Mouse (Mus musculus): Measurements from ENCODE around the gene Rbm24. TPM values are rescaled to one million over a fixed set of nuclear protein-coding genes. Genes with fewer than 3 reads are reported as not detected.
A peak's percentile ranks its signal among the peaks of the same experiment; 100 is the strongest.

Rbm24 gene
- total RNA-seq (2021), result 10 to 100 TPM; 26.5 to 26.8 TPM

GRCm38 (mm10) chr13:46418141-46418601, at the start of gene Rbm24:
Gene Rbm24, plus strand, starts transcription at chr13:46418434.
- intact Hi-C loops (cut with DNase I), result loop anchor here (2.0 to 10.0 kb wide), 5 partner anchors 55 to 247 kb away; partner anchors contain the start of gene Fam8a1
- DNase-seq (ENCODE audit: low spot score in 2 of 2), result peak in 1 of 2 experiments; percentile 58

DNA sequence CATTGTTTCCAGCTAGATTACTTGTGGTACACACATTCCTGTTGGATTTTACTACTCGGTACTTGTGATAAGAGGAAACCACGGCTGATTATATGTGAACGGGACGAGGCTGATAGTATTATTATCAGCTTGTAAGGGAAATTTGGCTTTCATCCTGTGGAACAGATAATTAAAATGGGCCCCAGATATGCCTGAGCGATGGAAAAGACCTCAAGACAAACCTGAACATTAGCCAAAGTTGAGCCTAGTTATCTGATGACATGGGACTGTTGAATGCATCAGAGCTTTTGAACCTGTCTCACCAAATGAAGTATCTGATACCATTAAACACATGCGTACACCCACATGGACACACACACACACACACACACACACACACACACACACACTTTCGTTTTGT, 45.4 kb upstream of the Rbm24 start:
- no peak for DNase-seq (ENCODE audit: low spot score in 2 of 2)
- intact Hi-C loops (cut with DNase I), result no loop called here

DNA sequence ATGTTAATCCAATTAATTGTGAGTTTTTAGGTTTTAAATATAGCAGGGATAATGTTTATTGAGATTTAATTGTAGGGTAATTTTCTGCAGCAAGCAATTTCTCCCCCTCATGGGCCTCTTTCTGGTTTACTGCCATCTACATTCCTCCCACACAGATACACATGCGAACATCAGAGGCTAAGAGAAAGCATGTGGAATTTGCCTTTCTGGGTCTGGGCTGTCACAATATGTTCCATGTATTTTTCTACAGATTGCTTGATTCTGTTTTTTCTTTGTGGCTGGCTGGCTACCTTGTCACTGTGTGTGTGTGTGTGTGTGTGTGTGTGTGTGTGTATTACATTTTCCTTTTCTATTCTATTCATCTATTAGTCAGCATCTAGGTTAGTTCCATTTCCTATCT, 42.9 kb upstream of the Rbm24 start:
- DNase-seq (ENCODE audit: low spot score in 2 of 2), result peak in 1 of 2 experiments; percentile 18
- intact Hi-C loops (cut with DNase I), result no loop called here

- intact Hi-C loops (cut with DNase I), result no loop called here
- DNase-seq (ENCODE audit: low spot score in 2 of 2), result no peak
These were observed 30.8 kb upstream of the Rbm24 start for GRCm38 (mm10) chr13:46387396-46387795.

DNA sequence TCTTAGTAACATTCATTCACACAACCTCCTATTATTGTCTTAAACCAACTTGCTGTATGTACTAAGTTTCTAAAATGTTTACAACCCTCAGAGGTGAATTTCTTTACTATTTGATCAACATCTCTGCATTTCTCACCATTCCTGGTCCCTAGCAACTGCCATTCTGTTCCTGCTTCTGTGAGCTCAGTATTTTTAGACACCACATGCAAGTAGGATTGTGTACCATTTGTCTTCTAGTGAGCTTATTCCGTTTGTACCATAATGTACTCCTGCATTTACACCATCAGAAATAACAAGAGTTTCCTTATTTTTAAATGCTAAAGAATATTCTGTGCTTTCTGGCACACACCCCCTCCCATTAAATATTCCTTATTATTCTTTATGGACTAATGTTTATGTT, 26.6 kb upstream of the Rbm24 start:
- DNase-seq (ENCODE audit: low spot score in 2 of 2), result peak; percentile 24 to 60
- intact Hi-C loops (cut with DNase I), result no loop called here

DNA sequence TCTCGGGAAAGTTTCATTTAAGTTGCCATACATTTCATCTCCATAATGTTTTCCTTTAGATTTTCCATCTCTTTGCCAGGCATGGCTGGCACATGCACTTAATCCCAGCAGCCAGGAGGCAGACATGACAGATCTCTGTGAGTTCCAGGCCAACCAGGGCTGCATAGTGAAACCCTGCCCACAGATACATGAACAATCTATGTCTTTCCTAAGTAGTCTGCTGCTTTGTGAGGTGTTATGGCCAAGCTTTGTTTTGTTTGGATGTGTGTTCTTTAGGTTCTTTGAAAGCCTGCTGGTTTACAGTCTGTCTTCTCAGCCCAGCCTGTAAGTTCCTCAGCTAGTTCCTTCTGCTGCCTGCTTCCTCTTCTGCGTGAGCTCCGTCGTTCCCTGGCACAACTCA, 25.3 kb upstream of the Rbm24 start:
- intact Hi-C loops (cut with DNase I), result no loop called here
- DNase-seq (ENCODE audit: low spot score in 2 of 2), result no peak

GRCm38 (mm10) chr13:46393936-46394335, 24.3 kb upstream of the Rbm24 start:
- intact Hi-C loops (cut with DNase I), result no loop called here
- no peak for DNase-seq (ENCODE audit: low spot score in 2 of 2)

DNA sequence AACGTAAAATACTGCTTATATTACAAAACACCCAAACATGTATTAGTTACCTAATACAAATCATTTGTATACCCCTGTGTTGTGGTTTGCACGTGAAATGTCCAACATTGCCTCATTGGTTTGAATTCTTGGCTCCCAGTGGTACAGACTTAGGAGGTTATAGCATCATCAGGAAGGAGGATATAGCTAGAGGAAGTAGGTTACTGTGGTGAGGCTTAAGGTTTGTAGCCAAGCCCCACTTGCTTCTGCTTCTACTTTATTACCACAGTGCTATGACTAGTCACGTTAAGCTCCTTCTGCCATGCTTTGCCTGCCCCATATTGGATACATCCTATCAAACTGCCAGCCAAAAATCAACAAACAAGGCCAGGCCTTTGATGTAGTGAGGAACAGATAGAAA, 21.0 kb upstream of the Rbm24 start:
- intact Hi-C loops (cut with DNase I), result no loop called here
- no peak for DNase-seq (ENCODE audit: low spot score in 2 of 2)

DNA sequence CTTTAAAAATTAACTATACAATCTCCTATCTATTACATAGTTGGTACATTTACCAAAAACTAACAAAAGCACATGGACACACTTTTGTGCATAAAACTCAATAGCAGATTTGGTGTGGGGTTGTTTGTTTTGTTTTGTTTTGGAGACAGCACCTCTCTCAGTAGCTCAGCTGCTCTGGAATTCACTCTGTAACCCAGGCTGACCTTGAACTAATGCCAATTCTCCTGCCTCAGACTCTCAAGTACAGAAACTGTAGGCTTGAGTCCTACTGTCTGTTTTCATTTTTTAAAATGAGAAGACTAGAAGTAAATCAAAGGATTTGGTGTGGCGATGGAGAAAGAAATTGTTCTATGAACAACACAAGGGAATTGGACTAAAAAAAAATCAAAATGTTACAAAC, 11.1 kb upstream of the Rbm24 start:
- intact Hi-C loops (cut with DNase I), result no loop called here
- DNase-seq (ENCODE audit: low spot score in 2 of 2), result no peak

DNA sequence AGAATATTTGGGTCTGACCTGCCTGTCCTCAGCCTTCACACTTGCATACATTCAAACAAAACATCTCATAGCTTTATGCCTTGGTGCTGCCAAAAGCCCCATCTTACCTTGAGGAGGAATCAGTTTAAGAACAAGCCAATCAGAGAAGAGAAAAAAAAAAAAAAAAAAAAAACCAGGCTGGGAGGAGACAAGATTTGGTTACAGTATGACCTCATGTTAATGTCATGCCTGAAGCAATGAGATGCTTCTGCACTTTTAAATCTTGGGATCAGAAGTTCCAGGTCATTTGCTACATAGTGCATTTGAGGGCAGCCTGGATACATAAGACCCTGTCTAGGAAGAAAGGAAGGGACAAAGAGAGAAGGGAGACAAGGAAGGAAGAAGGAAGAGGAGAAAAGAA, 6.0 kb upstream of the Rbm24 start:
- DNase-seq (ENCODE audit: low spot score in 2 of 2), result no peak
- intact Hi-C loops (cut with DNase I), result loop anchor here (10.0 kb wide), 2 partner anchors 223 to 253 kb away; partner anchors contain the start of gene Fam8a1

GRCm38 (mm10) chr13:46413588-46413987, 4.6 kb upstream of the Rbm24 start:
- no peak for DNase-seq (ENCODE audit: low spot score in 2 of 2)
- intact Hi-C loops (cut with DNase I), result loop anchor here (10.0 kb wide), 2 partner anchors 221 to 251 kb away; partner anchors contain the start of gene Fam8a1

GRCm38 (mm10) chr13:46414050-46414449, 4.2 kb upstream of the Rbm24 start:
- intact Hi-C loops (cut with DNase I), result loop anchor here (10.0 kb wide), 2 partner anchors 221 to 251 kb away; partner anchors contain the start of gene Fam8a1
- peak in 1 of 2 experiments; percentile 63 for DNase-seq (ENCODE audit: low spot score in 2 of 2)

DNA sequence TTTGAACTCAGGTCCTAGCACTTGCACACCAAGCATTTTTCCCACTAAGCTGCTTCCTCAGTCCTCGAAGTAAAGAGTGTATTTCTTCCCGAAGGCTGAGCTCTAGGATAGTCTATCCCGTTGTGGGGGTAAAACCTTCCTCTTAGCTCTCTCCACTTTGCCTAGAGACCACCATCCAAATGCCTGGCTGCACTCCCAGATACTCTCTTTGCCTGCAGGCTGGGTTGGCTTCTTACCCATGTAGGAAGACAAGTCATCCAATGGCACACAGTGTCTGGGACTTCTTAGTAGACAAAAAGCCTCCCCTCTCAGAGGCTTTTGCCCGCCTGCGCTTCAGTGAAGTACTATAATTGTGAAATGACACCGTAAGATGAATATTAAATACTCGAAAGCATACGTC, 2.2 kb upstream of the Rbm24 start:
- intact Hi-C loops (cut with DNase I), result loop anchor here (5.0 to 10.0 kb wide), 4 partner anchors 69 to 249 kb away; partner anchors contain the start of gene Fam8a1
- DNase-seq (ENCODE audit: low spot score in 2 of 2), result no peak

GRCm38 (mm10) chr13:46417594-46417993, 640 bp upstream of the Rbm24 start:
- DNase-seq (ENCODE audit: low spot score in 2 of 2), result peak in 1 of 2 experiments; percentile 54
- intact Hi-C loops (cut with DNase I), result loop anchor here (5.0 to 10.0 kb wide), 4 partner anchors 70 to 247 kb away; partner anchors contain the start of gene Fam8a1

DNA sequence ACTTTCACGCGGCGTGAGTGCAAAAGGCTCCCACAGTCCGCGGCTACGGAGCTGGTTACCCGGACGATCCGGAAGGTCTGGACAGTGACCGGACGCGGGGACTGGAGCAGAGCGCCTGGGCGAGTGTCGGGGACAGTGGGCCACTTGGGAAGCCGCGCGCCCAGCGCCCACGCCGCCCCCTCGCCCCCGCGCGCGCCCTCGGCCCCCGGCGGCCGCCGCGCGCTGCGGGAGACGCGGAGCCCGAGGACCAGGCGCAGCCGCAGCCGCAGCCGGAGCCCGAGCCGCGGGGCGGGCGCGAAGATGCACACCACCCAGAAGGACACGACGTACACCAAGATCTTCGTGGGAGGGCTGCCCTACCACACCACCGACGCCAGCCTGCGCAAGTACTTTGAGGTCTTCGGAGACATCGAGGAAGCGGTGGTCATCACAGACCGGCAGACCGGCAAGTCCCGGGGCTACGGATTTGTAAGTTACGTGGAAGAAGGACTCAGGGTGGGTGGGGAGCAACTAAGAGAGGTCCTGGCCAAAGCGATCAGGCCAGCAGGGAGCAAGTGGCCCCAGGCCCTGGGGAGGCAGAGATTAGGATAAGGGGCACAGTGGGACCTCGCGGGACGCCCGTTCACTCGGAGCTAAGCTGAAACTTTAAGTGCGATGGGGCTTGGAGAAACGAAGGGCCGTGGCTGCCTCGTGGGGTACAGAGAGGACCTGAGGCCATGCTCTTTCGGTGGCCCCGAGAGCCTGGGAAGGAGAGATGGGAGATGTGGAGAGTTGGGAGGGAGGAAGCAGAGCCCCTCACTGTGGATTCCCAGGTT, 704 bp downstream of the Rbm24 start:
- intact Hi-C loops (cut with DNase I), result loop anchor here (2.0 to 10.0 kb wide), 5 partner anchors 56 to 246 kb away; partner anchors contain the start of gene Fam8a1
- peak; percentile 47 to 57 for DNase-seq (ENCODE audit: low spot score in 2 of 2)

- intact Hi-C loops (cut with DNase I), result loop anchor here (2.0 to 10.0 kb wide), 6 partner anchors 43 to 245 kb away; partner anchors contain the start of gene Fam8a1
- no peak for DNase-seq (ENCODE audit: low spot score in 2 of 2)
These were observed 1.4 kb downstream of the Rbm24 start for GRCm38 (mm10) chr13:46419648-46420047.

DNA sequence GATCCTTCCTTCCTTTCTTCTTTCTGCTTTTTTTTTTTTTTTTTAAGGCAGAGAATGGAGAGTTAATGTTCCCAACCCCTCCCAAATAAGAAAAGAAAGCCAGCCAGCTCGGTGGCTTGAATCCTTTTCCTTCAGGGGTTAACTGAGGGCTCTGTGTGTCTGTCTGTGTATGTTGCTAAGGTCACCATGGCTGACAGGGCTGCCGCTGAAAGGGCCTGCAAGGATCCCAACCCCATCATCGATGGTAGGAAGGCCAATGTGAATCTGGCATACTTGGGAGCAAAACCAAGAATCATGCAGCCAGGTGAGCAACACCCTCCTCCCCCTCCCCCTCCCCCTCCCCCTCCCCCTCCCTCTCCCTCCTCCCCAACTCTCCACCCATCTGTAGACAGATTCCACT, 1.9 kb downstream of the Rbm24 start:
- DNase-seq (ENCODE audit: low spot score in 2 of 2), result no peak
- intact Hi-C loops (cut with DNase I), result loop anchor here (5.0 kb wide), 1 partner anchor 42 kb away; no protein-coding TSS in a partner anchor

GRCm38 (mm10) chr13:46423805-46424204, 5.6 kb downstream of the Rbm24 start:
- no peak for DNase-seq (ENCODE audit: low spot score in 2 of 2)
- intact Hi-C loops (cut with DNase I), result loop anchor here (5.0 kb wide), 1 partner anchor 38 kb away; no protein-coding TSS in a partner anchor

- DNase-seq (ENCODE audit: low spot score in 2 of 2), result no peak
- intact Hi-C loops (cut with DNase I), result loop anchor here (5.0 kb wide), 1 partner anchor 38 kb away; no protein-coding TSS in a partner anchor
These were observed 6.1 kb downstream of the Rbm24 start for GRCm38 (mm10) chr13:46424376-46424775.

DNA sequence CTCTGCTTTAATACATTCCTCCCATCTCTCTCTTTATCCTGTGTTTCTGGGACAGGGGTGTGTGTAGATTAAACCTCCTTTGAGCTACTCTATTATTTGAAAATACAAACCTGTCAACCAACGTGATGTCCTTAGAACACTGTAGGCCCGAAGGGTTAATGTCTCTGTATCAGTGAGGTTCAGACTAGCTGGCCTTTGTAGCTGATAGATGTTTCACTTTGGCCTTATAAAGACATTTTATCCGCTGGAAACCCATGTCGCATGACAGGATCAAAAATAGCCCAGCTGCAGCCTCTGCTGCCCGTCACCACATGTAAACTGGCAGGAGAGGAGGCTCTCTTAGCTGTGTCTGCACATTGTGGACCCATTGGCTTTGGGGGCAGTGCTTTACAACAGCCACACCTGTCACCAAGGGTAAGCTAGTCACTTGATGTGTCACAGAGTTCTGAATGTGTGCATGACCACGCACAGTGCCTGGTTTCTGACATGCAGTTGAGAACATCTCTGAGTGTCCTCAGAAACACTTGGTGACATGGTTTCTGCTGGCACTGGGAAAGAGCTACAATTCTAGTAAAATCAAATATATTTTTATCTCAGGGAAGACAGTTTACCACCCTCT, 8.5 kb downstream of the Rbm24 start:
- DNase-seq (ENCODE audit: low spot score in 2 of 2), result no peak
- intact Hi-C loops (cut with DNase I), result no loop called here

Measured in left cerebral cortex, postnatal 25 days (tissue).